Mouse (Mus musculus): ENCODE results near the gene Rae1. TPM values are rescaled to one million over a fixed set of nuclear protein-coding genes. Genes with fewer than 3 reads are reported as not detected.

The Rae1 gene
- polyA plus RNA-seq, 1 experiment from 2014 or later, result 168 TPM

DNA sequence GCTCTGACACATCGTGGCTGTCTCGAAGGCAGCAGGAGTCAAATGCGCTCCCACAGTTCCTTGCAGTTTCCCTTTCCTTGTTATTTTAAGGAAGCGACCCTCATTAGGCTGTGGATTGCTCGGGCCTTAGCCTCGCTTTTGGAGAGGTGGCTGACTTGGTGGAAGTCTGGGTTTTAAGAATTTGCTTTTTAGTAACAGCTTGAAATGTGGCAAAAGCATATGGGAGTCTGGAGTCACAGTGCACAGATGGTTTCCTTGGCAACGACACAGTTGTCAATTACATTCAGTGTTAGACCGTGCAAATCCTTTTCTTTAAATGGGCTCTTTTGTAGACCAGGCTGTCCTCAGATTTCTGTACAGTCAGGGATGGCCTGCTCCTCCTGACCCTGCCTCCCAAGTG, 1.0 kb downstream of the Rae1 start:
- DNase-seq (ENCODE audit: extremely low spot score, low spot score), result no peak
- no peaks in the 10 kb centered on the region for H3K9me3 ChIP-seq
- peaks cover 8% of the 10 kb centered on the region for H3K27me3 ChIP-seq (ENCODE audit: poor library complexity, severe bottlenecking)
- H3K4me3 ChIP-seq, result peak overlapping the region; percentile 99
- H3K36me3 ChIP-seq (replicated peaks), result peaks cover 48% of the 10 kb centered on the region
- WGBS, result 31% methylated on average over 8 of the region's 8 CpGs
- peaks cover 27% of the 10 kb centered on the region for H3K4me1 ChIP-seq
- H3K27ac ChIP-seq, result peak overlapping the region; percentile 98

DNA sequence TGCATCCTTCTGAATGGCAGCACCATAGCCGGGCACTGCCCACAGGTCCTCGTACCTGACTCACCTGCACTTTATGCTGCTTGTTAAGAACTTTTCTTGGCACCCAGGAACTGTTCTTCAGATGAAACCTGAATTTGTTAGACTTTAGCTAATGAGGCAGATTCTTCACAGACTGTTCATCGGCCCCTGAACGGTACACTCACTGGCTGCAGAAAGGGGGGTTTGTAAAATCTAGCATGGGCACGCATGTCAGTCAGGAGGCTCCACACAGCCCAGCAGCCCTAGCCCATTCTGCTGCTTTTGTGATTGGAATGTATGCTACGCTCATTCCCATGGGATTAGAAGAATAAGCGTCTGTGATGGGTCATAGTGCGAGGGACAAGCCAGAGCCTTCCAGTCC, 3.8 kb downstream of the Rae1 start:
- H3K4me1 ChIP-seq, result peaks cover 23% of the 10 kb centered on the region
- H3K4me3 ChIP-seq, result no peak overlapping the region
- H3K27ac ChIP-seq, result no peak overlapping the region
- peaks cover 76% of the 10 kb centered on the region for H3K36me3 ChIP-seq (replicated peaks)
- H3K9me3 ChIP-seq, result no peaks in the 10 kb centered on the region
- WGBS, result 93% methylated on average over 8 of the region's 8 CpGs
- no peak for DNase-seq (ENCODE audit: extremely low spot score, low spot score)
- H3K27me3 ChIP-seq (ENCODE audit: poor library complexity, severe bottlenecking), result no peaks in the 10 kb centered on the region

DNA sequence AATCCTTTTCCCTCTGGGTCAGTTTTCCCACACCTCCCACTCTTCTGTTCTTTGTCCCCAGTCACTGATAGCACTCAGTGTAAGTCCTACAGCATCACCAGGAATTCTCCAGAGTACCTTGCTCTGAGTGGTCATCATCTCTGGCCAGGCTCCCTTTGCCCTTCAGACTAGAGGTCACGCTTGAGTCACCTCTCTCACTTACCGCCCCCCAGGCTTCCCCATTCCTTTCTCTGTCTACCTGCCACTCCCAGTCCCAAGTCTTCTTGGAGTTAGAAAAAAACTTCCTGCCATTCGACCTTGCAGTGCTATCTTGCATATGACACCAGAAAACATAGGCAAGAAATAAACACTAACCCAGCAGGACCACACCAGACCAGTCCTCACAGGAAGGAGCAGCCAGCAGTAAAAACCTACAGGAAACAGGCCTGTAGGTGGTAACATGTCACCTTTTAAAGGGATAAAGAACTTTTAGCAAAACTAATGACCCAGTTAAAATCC, 10.4 kb downstream of the Rae1 start:
- DNase-seq (ENCODE audit: extremely low spot score, low spot score), result no peak
- Histone ChIP-seq H3K27ac (no peak overlapping the region), H3K9me3 (no peaks in the 10 kb centered on the region), H3K27me3 (ENCODE audit: poor library complexity, severe bottlenecking) (no peaks in the 10 kb centered on the region), H3K36me3 (replicated peaks) (peaks cover 100% of the 10 kb centered on the region), H3K4me3 (no peak overlapping the region), H3K4me1 (no peaks in the 10 kb centered on the region)
- WGBS, result 80% methylated on average over 3 of the region's 3 CpGs

DNA sequence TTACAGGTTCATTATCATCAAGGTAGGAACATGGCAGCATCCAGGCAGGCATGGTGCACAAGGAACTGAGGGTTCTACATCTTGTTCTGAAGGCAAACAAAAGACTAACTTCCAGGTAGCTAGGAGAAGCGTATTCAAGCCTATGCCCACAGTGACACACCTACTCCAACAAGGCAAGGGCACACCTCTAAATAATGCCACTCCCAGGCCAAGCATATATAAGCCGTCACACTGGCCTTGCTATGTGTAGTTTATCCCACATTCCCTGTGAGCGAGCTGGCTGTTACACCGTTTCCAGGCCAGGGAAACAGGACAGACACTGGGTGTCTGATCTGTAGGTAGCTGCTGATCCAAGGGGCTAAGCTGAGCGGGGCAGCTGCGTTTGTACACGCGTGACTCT, 11.5 kb downstream of the Rae1 start:
- no peaks in the 10 kb centered on the region for H3K27me3 ChIP-seq (ENCODE audit: poor library complexity, severe bottlenecking)
- no peaks in the 10 kb centered on the region for H3K9me3 ChIP-seq
- WGBS, result 95% methylated on average over 8 of the region's 8 CpGs
- no peak overlapping the region for H3K27ac ChIP-seq
- H3K36me3 ChIP-seq (replicated peaks), result peaks cover 100% of the 10 kb centered on the region
- H3K4me1 ChIP-seq, result no peaks in the 10 kb centered on the region
- DNase-seq (ENCODE audit: extremely low spot score, low spot score), result no peak
- H3K4me3 ChIP-seq, result no peak overlapping the region

DNA sequence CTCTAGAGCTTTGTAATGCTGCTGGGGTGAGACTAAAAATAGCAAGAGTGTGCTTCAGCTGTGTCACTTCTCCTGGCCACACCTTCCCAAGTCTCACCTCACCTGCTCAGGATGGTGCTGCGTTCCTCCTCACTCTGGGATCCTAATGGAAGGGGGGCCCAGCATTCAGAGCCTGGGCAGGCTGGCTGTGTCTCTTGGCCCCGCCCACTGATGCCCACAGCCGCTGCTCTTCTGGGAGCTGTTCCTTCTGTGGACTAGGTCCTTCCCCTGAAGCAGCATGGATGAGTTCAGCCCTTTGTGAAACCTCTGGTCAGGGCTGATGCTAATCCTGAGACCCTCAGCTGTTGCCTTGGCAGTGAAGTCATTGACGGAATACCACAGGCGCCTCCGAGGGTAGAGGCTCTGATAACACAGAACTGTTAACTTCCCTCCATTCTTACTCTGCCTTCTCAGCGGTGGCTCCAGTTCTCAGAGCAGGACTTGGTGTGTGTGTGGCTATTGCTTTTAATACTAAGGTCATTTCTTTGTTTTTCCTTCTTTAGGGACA, 14.9 kb downstream of the Rae1 start:
- WGBS, result 83% methylated on average over 7 of the region's 7 CpGs
- peaks cover 16% of the 10 kb centered on the region for H3K4me1 ChIP-seq
- H3K27ac ChIP-seq, result no peak overlapping the region
- H3K4me3 ChIP-seq, result no peak overlapping the region
- no peak for DNase-seq (ENCODE audit: extremely low spot score, low spot score)
- peaks cover 67% of the 10 kb centered on the region for H3K36me3 ChIP-seq (replicated peaks)
- no peaks in the 10 kb centered on the region for H3K9me3 ChIP-seq
- peaks cover 26% of the 10 kb centered on the region for H3K27me3 ChIP-seq (ENCODE audit: poor library complexity, severe bottlenecking)

DNA sequence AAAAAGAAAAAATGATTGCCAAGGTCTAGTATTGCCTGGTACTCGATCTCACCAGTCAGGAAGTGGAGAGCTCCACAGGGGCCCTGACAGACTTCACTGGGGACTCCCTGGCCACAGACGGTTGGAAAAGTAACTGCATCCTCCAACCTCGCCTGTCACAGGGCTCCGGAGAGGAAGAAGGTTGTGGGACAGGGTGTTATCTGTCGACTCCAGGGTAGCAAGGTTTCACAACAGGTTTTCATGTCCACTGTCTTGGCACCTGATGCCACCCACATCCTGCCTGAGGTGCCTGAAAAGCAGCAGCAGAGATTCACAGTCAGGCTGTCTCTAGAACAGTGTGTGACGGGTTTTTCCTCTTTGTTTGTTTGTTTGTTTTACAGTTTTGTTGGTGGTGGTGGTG, 18.0 kb downstream of the Rae1 start:
- peaks cover 44% of the 10 kb centered on the region for H3K27me3 ChIP-seq (ENCODE audit: poor library complexity, severe bottlenecking)
- H3K36me3 ChIP-seq (replicated peaks), result peaks cover 36% of the 10 kb centered on the region
- H3K27ac ChIP-seq, result no peak overlapping the region
- no peak overlapping the region for H3K4me3 ChIP-seq
- WGBS, result 52% methylated on average over 6 of the region's 6 CpGs
- peaks cover 37% of the 10 kb centered on the region for H3K4me1 ChIP-seq
- no peaks in the 10 kb centered on the region for H3K9me3 ChIP-seq
- no peak for DNase-seq (ENCODE audit: extremely low spot score, low spot score)

DNA sequence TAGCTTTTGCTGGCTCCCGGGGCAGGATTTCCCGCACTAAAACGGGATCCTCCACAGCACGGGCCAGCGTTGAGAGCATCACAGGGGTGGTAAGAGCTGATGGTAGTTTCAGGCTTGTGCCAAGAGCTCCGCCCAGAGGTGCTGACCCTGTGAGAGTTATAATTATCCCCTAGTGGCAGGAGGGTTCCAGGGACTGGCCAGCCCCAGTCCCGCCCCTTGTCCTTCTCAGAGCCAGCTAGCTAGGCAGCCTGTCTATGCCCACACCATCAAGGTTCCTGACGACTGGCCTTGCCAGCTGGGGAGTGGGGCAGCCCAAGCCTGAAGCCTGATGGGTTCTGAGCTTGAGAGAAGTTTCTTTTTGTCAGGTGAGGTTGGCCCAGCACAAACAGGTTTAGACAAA, 18.7 kb downstream of the Rae1 start:
- WGBS, result 23% methylated on average over 8 of the region's 8 CpGs
- Histone ChIP-seq H3K4me3 (no peak overlapping the region), H3K27me3 (ENCODE audit: poor library complexity, severe bottlenecking) (peaks cover 44% of the 10 kb centered on the region), H3K36me3 (replicated peaks) (peaks cover 35% of the 10 kb centered on the region), H3K9me3 (no peaks in the 10 kb centered on the region), H3K4me1 (peaks cover 44% of the 10 kb centered on the region), H3K27ac (no peak overlapping the region)
- no peak for DNase-seq (ENCODE audit: extremely low spot score, low spot score)

DNA sequence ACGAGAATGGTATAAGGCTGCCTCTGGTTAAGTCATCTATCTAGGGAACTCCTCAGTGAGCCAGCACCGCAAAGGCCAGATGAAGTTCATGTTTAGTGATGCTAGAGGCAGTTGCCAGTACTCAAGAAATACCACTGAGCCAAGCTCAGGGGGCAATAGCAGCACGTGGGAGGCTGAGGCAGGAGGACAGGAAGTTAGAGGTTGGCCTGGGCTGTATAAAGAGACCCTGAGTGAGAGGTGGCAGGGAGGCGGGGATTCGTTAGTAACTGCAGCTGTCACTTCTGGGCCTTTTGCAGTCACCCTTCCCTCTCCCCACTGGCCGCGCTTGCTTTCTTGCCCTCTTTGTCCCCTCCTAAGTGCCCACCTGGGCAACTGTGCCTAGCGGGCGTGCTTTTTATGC, 19.4 kb downstream of the Rae1 start:
- peaks cover 51% of the 10 kb centered on the region for H3K4me1 ChIP-seq
- H3K4me3 ChIP-seq, result peak overlapping the region; percentile 55
- peaks cover 44% of the 10 kb centered on the region for H3K27me3 ChIP-seq (ENCODE audit: poor library complexity, severe bottlenecking)
- H3K9me3 ChIP-seq, result no peaks in the 10 kb centered on the region
- no peak for DNase-seq (ENCODE audit: extremely low spot score, low spot score)
- WGBS, result 16% methylated on average over 9 of the region's 9 CpGs
- peaks cover 35% of the 10 kb centered on the region for H3K36me3 ChIP-seq (replicated peaks)
- H3K27ac ChIP-seq, result peak overlapping the region; percentile 86

DNA sequence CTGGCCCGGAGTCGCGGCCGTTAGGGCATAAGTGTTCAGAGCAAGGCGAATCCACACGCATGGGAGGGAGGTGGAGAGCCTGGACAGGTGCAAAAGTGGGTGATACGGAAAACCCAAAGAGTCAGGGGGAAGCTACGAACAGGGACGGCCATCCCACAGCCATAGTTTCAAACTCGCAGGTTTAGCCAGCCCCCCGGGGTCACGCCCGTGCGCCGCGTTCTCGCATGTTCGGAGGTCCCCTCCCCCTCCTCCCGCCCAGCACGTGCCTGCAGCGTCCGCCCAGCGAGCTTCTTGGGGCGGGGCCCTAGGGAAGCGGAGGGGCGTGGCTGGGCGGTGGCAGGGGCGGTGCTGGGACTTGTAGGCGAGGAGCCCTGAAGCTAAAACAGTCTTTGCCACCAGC, 19.9 kb downstream of the Rae1 start:
- Histone ChIP-seq H3K27me3 (ENCODE audit: poor library complexity, severe bottlenecking) (peaks cover 44% of the 10 kb centered on the region), H3K36me3 (replicated peaks) (peaks cover 35% of the 10 kb centered on the region), H3K4me1 (peaks cover 55% of the 10 kb centered on the region), H3K27ac (peak overlapping the region; percentile 86), H3K9me3 (no peaks in the 10 kb centered on the region), H3K4me3 (peak overlapping the region; percentile 55)
- peak; percentile 89 for DNase-seq (ENCODE audit: extremely low spot score, low spot score)
- WGBS, result under 1% methylated on average over 29 of the region's 29 CpGs

DNA sequence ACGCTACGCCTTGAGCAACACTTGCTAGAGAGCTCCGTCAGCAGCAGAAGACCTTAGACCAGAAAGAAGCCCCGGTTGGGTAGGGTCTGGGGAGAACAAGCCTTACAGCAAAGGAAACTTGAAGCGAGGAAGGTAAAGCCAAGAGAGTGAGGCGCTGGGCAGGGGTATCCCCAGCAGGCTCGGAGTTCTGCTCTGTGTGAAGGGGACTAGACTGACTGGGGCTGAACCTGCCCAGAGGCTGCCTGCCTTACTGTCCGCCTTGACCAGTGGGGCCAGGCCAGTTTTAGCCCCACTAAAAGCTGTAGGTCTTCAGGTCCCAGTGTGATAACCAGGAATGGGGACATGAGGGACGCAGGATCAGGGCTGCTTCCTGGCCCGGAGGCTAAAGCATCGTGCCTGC, 20.5 kb downstream of the Rae1 start, which contains the start of gene Rbm38:
TSS of gene Rbm38 (plus strand) at position 69 of the 400 bp plus-strand sequence.
- Histone ChIP-seq H3K36me3 (replicated peaks) (peaks cover 35% of the 10 kb centered on the region), H3K9me3 (no peaks in the 10 kb centered on the region), H3K4me3 (peak within 1 kb of the TSS; percentile 69), H3K27ac (peak within 1 kb of the TSS; percentile 86), H3K4me1 (peaks cover 62% of the 10 kb centered on the region), H3K27me3 (ENCODE audit: poor library complexity, severe bottlenecking) (peaks cover 44% of the 10 kb centered on the region)
- no peak for DNase-seq (ENCODE audit: extremely low spot score, low spot score)
- 23% methylated on average over 11 of the region's 11 CpGs for WGBS

DNA sequence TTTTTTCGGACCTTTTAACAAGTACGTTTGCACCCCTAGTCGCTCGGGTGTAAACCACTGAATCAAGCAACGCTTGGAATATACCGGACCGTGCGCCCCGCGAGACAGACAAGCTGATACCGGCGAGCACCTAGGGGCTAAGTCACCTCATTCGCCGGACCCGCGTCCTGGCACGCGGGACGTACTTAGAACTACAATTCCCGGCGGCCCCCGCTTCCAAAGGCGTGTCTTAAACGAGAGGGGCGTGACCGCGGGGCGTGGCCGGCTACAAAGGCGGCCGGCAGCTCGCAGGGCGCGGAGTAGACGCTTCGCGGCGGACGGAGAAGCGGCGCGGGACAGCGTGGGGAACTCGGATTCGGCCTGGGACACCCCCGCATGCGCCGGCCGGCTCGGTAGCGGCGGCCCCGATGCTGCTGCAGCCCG, 21.7 kb downstream of the Rae1 start:
- Histone ChIP-seq H3K27me3 (ENCODE audit: poor library complexity, severe bottlenecking) (peaks cover 44% of the 10 kb centered on the region), H3K36me3 (replicated peaks) (peaks cover 36% of the 10 kb centered on the region), H3K27ac (peak overlapping the region; percentile 95), H3K4me1 (peaks cover 74% of the 10 kb centered on the region), H3K4me3 (peak overlapping the region; percentile 69), H3K9me3 (no peaks in the 10 kb centered on the region)
- WGBS, result under 1% methylated on average over 54 of the region's 54 CpGs
- peak; percentile 93 for DNase-seq (ENCODE audit: extremely low spot score, low spot score)

DNA sequence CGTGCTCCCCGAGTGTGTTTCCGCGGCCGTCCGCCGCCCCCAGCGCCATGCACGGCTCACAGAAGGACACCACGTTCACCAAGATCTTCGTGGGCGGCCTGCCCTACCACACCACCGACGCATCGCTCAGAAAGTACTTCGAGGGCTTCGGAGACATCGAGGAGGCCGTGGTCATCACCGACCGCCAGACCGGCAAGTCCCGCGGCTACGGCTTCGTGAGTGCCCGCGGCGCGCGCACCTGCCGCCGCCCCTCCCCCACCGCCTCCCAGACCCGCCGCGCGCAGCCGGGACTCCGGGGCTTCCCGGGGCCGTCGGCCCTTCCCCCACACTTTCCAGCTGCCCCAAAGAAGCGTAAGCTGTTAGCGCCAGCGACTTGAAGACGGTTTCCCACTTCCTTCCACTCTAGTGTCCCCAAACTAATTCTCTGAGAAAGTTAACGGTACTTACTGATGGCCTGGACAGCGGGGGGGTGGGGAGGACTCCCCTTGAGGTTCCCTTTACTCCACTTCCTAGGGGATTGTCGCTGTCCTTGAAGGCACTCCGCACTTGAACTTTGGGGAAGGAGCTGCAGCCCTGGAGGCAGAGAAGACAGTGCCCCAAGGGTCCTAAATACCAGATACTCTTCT, 22.3 kb downstream of the Rae1 start:
- WGBS, result under 1% methylated on average over 51 of the region's 51 CpGs
- H3K4me1 ChIP-seq, result peaks cover 78% of the 10 kb centered on the region

DNA sequence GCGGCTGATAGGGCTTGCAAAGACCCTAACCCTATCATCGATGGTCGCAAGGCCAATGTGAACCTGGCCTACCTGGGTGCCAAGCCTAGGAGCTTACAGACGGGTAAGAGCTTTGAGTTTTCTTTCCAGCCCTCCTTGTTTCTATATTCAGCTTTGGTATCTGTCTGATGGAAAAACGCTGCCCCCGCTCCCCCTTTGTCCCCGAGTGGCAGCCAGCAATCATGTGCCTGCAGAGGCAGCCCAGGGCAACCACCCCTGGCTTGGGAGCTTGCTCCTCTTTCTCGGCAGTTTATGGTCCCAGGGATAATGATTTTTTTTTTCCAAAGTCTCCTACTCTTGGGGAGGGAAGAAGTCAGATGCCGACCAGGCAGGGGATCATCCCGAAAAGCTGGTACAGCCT, 22.9 kb downstream of the Rae1 start:
- WGBS, result 35% methylated on average over 10 of the region's 10 CpGs
- Histone ChIP-seq H3K27me3 (ENCODE audit: poor library complexity, severe bottlenecking) (peaks cover 36% of the 10 kb centered on the region), H3K36me3 (replicated peaks) (peaks cover 48% of the 10 kb centered on the region), H3K4me3 (peak overlapping the region; percentile 69), H3K27ac (peak overlapping the region; percentile 95), H3K9me3 (no peaks in the 10 kb centered on the region), H3K4me1 (peaks cover 84% of the 10 kb centered on the region)
- DNase-seq (ENCODE audit: extremely low spot score, low spot score), result no peak

More for the DNA sequence above, 22.3 kb downstream of the Rae1 start:
- Histone ChIP-seq H3K4me3 (peak overlapping the region; percentile 69), H3K36me3 (replicated peaks) (peaks cover 42% of the 10 kb centered on the region), H3K9me3 (no peaks in the 10 kb centered on the region), H3K27ac (peak overlapping the region; percentile 95), H3K27me3 (ENCODE audit: poor library complexity, severe bottlenecking) (peaks cover 42% of the 10 kb centered on the region)
- peak; percentile 68 for DNase-seq (ENCODE audit: extremely low spot score, low spot score)

Measured in forebrain, embryonic 10.5 days (tissue).